10 mouse cellular contexts compared by ENCODE assay signal in genomic region chr11:52167126-52167525, GRCm38 (mm10). TPM values are rescaled to one million over a fixed set of nuclear protein-coding genes. Genes with fewer than 3 reads are reported as not detected.
A peak's percentile ranks its signal among the peaks of the same experiment; 100 is the strongest.
DNase-seq lines count a peak whose midpoint lies in the region; ATAC-seq lines count a peak whose summit lies in the region.
"Had no signal": no experiment of that assay in that cellular context is flagged by ENCODE, and none has a peak within 500 bp of the region (broad histone marks: within the 10 kb centered on the region; RNA-seq: fewer than 3 reads in every experiment).

No protein-coding gene starts in this region.

- no peak overlapping the region for H3K9ac ChIP-seq in kidney, embryonic 15.5 days

- peaks cover 52% of the 10 kb centered on the region for H3K27me3 ChIP-seq in kidney, embryonic 15.5 days

- H3K4me3 ChIP-seq in kidney, embryonic 15.5 days (replicated peaks): peak overlapping the region; percentile 56

- 2% methylated on average over 21 of the region's 21 CpGs for WGBS in kidney, embryonic 15.5 days

- H3K27ac ChIP-seq in kidney, embryonic 15.5 days: no peak overlapping the region

- DNase-seq in embryo, embryonic 10.5 days (ENCODE audit: low spot score): peak; percentile 32
- no peak for DNase-seq in embryo, embryonic 10 days (ENCODE audit: low spot score)
- DNase-seq in adrenal gland, postnatal 36 days: peak; percentile 46 to 62
- DNase-seq in heart, adult 8-10 months (ENCODE audit: low spot score): peak; percentile 19
- peak; percentile 33 for DNase-seq in lung, postnatal 14 days
- peak; percentile 23 for DNase-seq in yolk sac, embryonic 10.5 days (ENCODE audit: low spot score)
- DNase-seq in layer of hippocampus, adult 9-11 months: no peak

- H3K9me3 ChIP-seq in kidney, embryonic 15.5 days (replicated peaks): no peaks in the 10 kb centered on the region

- H3K4me1 ChIP-seq in kidney, embryonic 15.5 days: peaks cover 14% of the 10 kb centered on the region

- peak overlapping the region; percentile 87 for H3K4me2 ChIP-seq in kidney, embryonic 15.5 days

- no peak for ATAC-seq in kidney, embryonic 15.5 days (replicated peaks; ENCODE audit: low FRiP score)

- H3K36me3 ChIP-seq in kidney, embryonic 15.5 days: no peaks in the 10 kb centered on the region

RNA-seq across cellular contexts. Expression of gene Olfr1373, which starts 21.8 kb away (rescaled TPM):
- total RNA-seq in adrenal gland, postnatal 36 days (2021): not detected
- total RNA-seq in heart, adult 8-10 months (2022): not detected
- polyA plus RNA-seq in kidney, embryonic 15.5 days (2015; fragmentation: Nextera tagmentation; extraction: Ambion mirVana): not detected in 2 replicates
- total RNA-seq: CH12.LX had no signal
- polyA plus RNA-seq: gonadal fat pad, adult 2 months had no signal

RNA-seq across cellular contexts. Expression of gene Olfr1371, which starts 46.7 kb away (rescaled TPM):
- not detected for total RNA-seq in adrenal gland, postnatal 36 days (2021)
- total RNA-seq in heart, adult 8-10 months (2022): not detected
- not detected in 2 replicates for polyA plus RNA-seq in kidney, embryonic 15.5 days (2015; fragmentation: Nextera tagmentation; extraction: Ambion mirVana)
- total RNA-seq: CH12.LX had no signal
- polyA plus RNA-seq: gonadal fat pad, adult 2 months had no signal

Comparison
In these comparisons a context has a peak if more than half of its experiments do, and no peak if none do; other contexts are left out.
1. DNase-seq: peak in embryo, embryonic 10.5 days (single experiment), adrenal gland, postnatal 36 days (2 of 2), heart, adult 8-10 months (single experiment), lung, postnatal 14 days (single experiment) and yolk sac, embryonic 10.5 days (single experiment); none in embryo, embryonic 10 days (single experiment) and layer of hippocampus, adult 9-11 months (single experiment).